Mouse (Mus musculus): ENCODE data around the gene Ildr1. TPM values are rescaled to one million over a fixed set of nuclear protein-coding genes. Genes with fewer than 3 reads are reported as not detected.

The Ildr1 gene
- polyA plus RNA-seq (2021), result not detected

DNA sequence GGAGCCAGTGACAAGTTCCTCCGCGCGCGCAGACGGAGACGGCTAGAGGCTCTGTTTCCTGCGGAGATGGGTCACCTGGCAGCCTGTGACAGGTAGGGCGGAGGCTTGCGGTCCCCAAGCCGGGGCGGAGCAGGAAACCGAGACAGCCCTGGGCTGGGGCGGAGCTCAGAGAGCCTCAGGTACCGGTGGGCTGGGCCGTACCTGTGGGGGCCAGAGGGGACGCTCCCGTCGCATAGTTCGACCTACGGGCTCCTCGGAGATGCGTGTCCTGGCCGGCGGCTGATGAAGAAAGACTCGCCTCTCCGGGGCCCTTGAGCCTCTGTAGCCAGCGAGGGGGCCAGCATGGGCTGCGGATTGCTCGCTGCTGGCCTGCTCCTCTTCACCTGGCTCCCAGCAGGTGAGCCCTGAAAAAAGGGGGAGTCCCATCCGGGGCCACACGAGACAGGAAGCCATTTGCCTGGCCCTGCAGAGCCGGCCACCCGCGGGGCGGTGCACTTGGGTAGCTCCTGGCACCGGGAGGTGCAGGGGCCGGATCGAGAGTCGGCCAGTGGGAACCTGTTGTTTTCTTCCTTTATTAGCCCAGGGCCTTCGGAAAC is at the start of gene Ildr1:
Ildr1 (plus strand) TSS at position 161 of the 596 bp plus-strand sequence.
- TF ChIP-seq CTCF (IDR thresholded peaks at IDR 0.05), result no peak
- peaks cover 20% of the 10 kb centered on the region for H3K27me3 ChIP-seq
- ChIA-PET CTCF (no interaction called here), POLR2A (no interaction called here)
- DNase-seq (ENCODE audit: low read depth, low spot score) (no peak), ATAC-seq (no peak)
- in situ Hi-C loops (cut with MboI; ENCODE audit: low pct_unique_long_range_greater_than_20kb), result no loop called here

DNA sequence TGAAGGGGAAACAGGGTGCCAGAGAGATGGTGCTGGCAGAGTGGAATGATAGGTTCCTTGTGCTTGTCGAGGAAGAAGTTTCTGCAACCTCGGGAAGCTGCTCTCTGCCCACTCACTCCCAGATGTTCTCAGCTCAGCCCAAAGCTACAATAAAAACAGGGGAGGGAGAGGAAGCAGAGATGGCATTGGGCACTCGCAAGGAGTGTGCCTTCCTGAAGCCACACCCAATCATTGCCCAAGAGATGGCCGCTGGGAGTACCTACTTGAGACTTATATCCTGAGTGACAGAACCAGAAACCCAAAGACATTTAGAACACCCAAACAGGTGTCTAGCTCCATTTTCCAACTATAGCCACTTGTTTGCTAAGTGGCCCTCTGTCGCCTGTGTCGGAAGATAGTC is 48.7 kb upstream of the Ildr1 start:
- peaks cover 27% of the 10 kb centered on the region for H3K27me3 ChIP-seq
- ChIA-PET CTCF (no interaction called here), POLR2A (no interaction called here)
- no peak for DNase-seq (ENCODE audit: low read depth, low spot score)
- in situ Hi-C loops (cut with MboI; ENCODE audit: low pct_unique_long_range_greater_than_20kb), result no loop called here
- no peak for ATAC-seq
- TF ChIP-seq CTCF (IDR thresholded peaks at IDR 0.05), result no peak

DNA sequence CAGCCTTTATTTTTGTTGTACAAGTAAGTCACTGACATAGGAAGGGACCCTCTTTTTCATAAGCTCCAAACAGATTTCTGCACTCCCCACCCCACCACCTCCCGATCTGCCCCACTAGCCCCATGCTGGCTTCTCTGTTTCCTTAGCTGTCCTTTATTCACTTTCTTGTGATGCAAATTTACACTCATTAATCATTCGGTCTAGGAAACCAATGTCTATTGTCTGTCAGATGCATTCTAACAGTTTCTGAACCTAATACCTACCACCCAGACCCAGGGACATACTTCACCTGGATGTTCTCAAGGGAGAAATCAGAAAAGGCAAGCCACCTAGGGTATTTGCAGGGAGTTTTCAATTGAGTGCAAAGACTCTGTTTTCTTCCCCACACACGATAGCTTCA is 44.5 kb upstream of the Ildr1 start:
- ChIA-PET POLR2A (no interaction called here), CTCF (interaction anchor here (1.1 to 1.6 kb wide), 2 partner anchors 8 kb away, joined by 3 read pairs; no protein-coding TSS in a partner anchor)
- no peak for ATAC-seq
- DNase-seq (ENCODE audit: low read depth, low spot score), result no peak
- H3K27me3 ChIP-seq, result peaks cover 9% of the 10 kb centered on the region
- no peak for TF ChIP-seq CTCF (IDR thresholded peaks at IDR 0.05)
- in situ Hi-C loops (cut with MboI; ENCODE audit: low pct_unique_long_range_greater_than_20kb), result no loop called here

DNA sequence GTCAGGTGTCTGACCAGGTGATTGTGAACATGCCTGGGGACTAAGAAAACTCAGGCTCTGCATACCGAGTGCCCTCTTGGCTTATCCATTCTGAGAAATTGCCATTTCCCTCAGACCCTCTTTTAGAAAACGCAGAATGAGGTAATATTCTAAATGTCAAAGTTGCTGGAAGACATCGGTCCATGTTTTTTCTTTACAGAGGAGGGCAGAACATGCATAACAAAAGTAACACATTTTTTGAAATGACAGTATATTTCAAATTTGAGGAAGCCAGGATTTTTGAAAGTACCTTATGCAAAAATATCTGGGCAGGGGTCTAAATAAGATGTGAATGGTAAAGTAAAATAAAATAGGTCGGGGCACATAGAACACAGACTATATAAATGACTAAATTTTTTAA is 43.3 kb upstream of the Ildr1 start:
- in situ Hi-C loops (cut with MboI; ENCODE audit: low pct_unique_long_range_greater_than_20kb), result no loop called here
- ATAC-seq (no peak), DNase-seq (ENCODE audit: low read depth, low spot score) (no peak)
- peaks cover 9% of the 10 kb centered on the region for H3K27me3 ChIP-seq
- TF ChIP-seq CTCF (IDR thresholded peaks at IDR 0.05), result no peak
- ChIA-PET POLR2A (interaction anchor here (0.6 kb wide), 1 partner anchor 1799 kb away, joined by 3 read pairs; no protein-coding TSS in a partner anchor), CTCF (interaction anchor here (1.6 kb wide), 1 partner anchor 9 kb away, joined by 3 read pairs; no protein-coding TSS in a partner anchor)

- in situ Hi-C loops (cut with MboI; ENCODE audit: low pct_unique_long_range_greater_than_20kb), result no loop called here
- CTCF ChIA-PET, result no interaction called here
These were observed 42.5 kb upstream of the Ildr1 start for GRCm38 (mm10) chr16:36651174-36651766.

GRCm38 (mm10) chr16:36655199-36655598 is 38.6 kb upstream of the Ildr1 start:
- in situ Hi-C loops (cut with MboI; ENCODE audit: low pct_unique_long_range_greater_than_20kb), result no loop called here
- ATAC-seq (no peak), DNase-seq (ENCODE audit: low read depth, low spot score) (no peak)
- ChIA-PET CTCF (no interaction called here), POLR2A (no interaction called here)
- TF ChIP-seq CTCF (IDR thresholded peaks at IDR 0.05), result no peak
- H3K27me3 ChIP-seq, result peaks cover 12% of the 10 kb centered on the region

More at GRCm38 (mm10) chr16:36651174-36651766, 42.5 kb upstream of the Ildr1 start:
- no peak for DNase-seq (ENCODE audit: low read depth, low spot score)
- H3K27me3 ChIP-seq, result peaks cover 9% of the 10 kb centered on the region
- POLR2A ChIA-PET, result no interaction called here
- no peak for TF ChIP-seq CTCF (IDR thresholded peaks at IDR 0.05)
- no peak for ATAC-seq

DNA sequence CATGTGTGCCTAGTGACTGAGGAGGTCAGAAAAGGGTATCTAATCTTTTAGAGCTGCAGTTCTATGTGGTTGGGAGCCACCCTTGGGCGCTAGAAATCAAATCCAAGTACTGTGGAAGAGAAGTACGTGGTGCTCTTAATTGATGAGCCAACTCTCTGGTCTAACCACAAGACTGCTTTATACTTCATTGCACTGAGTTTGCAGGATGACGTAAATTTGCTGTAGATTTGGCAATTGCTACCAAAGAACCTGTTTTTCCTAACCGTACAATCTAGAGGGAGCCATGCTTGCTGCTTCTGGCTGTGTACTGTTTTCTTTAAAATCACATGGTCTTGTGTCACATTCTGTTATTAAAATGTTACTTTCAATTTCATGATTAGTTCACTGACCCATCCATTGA is 37.9 kb upstream of the Ildr1 start:
- H3K27me3 ChIP-seq, result peaks cover 17% of the 10 kb centered on the region
- in situ Hi-C loops (cut with MboI; ENCODE audit: low pct_unique_long_range_greater_than_20kb), result no loop called here
- ChIA-PET POLR2A (no interaction called here), CTCF (no interaction called here)
- ATAC-seq (peak; percentile 31), DNase-seq (ENCODE audit: low read depth, low spot score) (peak; percentile 44)
- no peak for TF ChIP-seq CTCF (IDR thresholded peaks at IDR 0.05)

DNA sequence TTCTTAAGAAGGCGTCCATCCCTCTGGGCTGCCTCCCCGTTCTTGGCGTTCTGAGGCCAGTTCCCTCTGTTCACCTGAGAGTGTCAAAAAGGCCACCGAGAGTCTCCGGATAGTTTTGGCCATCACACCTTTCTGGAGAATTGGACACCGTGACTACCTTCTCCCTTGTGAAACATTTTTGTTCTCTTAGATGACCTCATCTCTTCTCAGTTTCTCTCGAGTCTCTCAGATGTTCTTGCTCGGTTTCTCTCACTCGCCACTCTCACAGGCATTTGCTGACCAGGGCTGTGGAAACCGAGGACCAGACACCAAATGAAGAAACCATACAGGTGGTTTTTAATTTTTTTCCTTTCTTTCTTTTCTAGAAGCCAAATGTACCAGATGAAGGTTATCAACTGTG is 32.4 kb upstream of the Ildr1 start:
- H3K27me3 ChIP-seq, result peaks cover 22% of the 10 kb centered on the region
- ChIA-PET CTCF (interaction anchor here (1.4 kb wide), 1 partner anchor 11 kb away, joined by 3 read pairs; no protein-coding TSS in a partner anchor), POLR2A (no interaction called here)
- in situ Hi-C loops (cut with MboI; ENCODE audit: low pct_unique_long_range_greater_than_20kb), result no loop called here
- ATAC-seq, result no peak
- TF ChIP-seq CTCF (IDR thresholded peaks at IDR 0.05), result no peak
- no peak for DNase-seq (ENCODE audit: low read depth, low spot score)

GRCm38 (mm10) chr16:36663484-36663883 is 30.3 kb upstream of the Ildr1 start:
- TF ChIP-seq CTCF (IDR thresholded peaks at IDR 0.05), result no peak
- DNase-seq (ENCODE audit: low read depth, low spot score), result no peak
- in situ Hi-C loops (cut with MboI; ENCODE audit: low pct_unique_long_range_greater_than_20kb), result no loop called here
- ChIA-PET POLR2A (no interaction called here), CTCF (no interaction called here)
- ATAC-seq, result no peak
- H3K27me3 ChIP-seq, result peaks cover 22% of the 10 kb centered on the region

DNA sequence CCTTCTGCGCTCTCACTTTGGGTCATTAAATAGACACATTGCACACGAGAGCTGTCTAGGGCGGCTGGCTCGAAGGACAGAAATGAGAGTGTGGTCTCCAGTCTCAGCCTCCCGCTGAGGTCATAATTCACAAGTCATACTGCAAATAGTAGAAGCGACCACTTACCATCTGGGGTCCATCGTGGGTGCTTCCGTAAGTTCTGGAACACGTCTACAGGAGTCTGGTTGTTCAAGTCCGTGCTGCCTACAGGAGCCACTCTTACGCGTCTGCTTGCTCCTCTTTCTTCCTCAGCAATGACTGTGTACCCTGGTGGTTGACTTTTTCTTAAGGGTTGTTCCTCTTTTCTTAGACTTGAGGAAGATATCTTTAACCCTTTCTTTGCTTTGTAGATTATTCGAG is 28.0 kb upstream of the Ildr1 start, which contains the start of gene Cd86:
Cd86 (minus strand) TSS at position 300 of the 400 bp plus-strand sequence.
- ATAC-seq (no peak), DNase-seq (ENCODE audit: low read depth, low spot score) (no peak)
- H3K27me3 ChIP-seq, result peaks cover 13% of the 10 kb centered on the region
- in situ Hi-C loops (cut with MboI; ENCODE audit: low pct_unique_long_range_greater_than_20kb), result no loop called here
- ChIA-PET CTCF (no interaction called here), POLR2A (interaction anchor here (0.7 kb wide), 1 partner anchor 26 kb away, joined by 12 read pairs; no protein-coding TSS in a partner anchor)
- TF ChIP-seq CTCF (IDR thresholded peaks at IDR 0.05), result no peak

DNA sequence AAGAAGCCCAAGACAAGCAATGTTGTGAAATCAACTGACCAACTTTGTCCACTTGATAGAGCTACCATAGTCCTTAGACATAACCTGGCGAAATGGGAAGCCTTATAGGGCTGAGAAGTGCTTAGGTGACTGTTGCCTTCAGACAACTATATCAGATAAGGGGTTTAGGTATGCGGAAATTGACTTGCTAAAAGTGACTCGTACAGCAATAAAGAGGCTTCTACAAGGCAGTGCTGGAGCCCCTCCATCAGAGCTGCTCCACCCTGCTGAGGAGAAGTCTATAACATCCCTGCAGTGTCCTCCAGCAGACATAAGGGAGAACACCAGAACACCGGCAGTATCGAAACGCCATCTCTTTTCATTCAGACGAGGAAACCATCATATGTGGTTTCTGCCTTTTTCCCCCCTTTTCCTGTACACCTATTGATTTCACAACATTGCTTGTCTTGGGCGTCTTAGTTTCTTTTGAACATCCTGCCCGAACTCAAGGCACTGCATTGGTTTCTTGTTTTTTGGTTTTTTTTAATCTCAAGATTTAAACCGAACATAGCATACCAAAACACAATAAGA is 27.2 kb upstream of the Ildr1 start:
- H3K27me3 ChIP-seq, result peaks cover 10% of the 10 kb centered on the region
- TF ChIP-seq CTCF (IDR thresholded peaks at IDR 0.05), result no peak
- DNase-seq (ENCODE audit: low read depth, low spot score) (no peak), ATAC-seq (no peak)
- in situ Hi-C loops (cut with MboI; ENCODE audit: low pct_unique_long_range_greater_than_20kb), result no loop called here
- ChIA-PET POLR2A (no interaction called here), CTCF (no interaction called here)

Measured in Patski (cell line).